Mouse (Mus musculus) urinary bladder, adult 18-20 months (tissue): ENCODE results near the gene Rlf.
"Not testable (repeated sequence)": the region's sequence is repeated elsewhere in the genome, so short reads cannot be mapped to it uniquely, and the experiment has no call there.

ENCODE experiments used
- DNase-seq, 2 experiments: peaks; one replicate each; pipeline ENCODE4 v3.0.0; 2022; ENCODE audit warnings: low spot score in 2 of 2, mixed read lengths in 2 of 2

Gene Rlf

GRCm38 (mm10) chr4:121166697-121167096, 48.2 kb downstream of the Rlf start:
- not testable (repeated sequence) for DNase-seq

GRCm38 (mm10) chr4:121163501-121164030, 51.3 kb downstream of the Rlf start:
- DNase-seq: no peak

- no peak for DNase-seq
Measured at GRCm38 (mm10) chr4:121109126-121109525, 105.8 kb downstream of the Rlf start, which contains the start of gene Tmco2. Tmco2 (minus strand) TSS chr4:121109226.

GRCm38 (mm10) chr4:121103304-121103703, 111.6 kb downstream of the Rlf start:
- DNase-seq: no peak

- peak; percentile 60 to 71 for DNase-seq
Measured at GRCm38 (mm10) chr4:121097650-121098378, 117.1 kb downstream of the Rlf start, which contains the start of gene Zmpste24. Zmpste24 (minus strand) TSS chr4:121098241.
